Mouse (Mus musculus) heart, embryonic 14.5 days (tissue): ENCODE results near the gene Pole. TPM values are rescaled to one million over a fixed set of nuclear protein-coding genes. Genes with fewer than 3 reads are reported as not detected.

Experiments
- ATAC-seq: fragments of 200-750 bp; cut with Nextera tagmentation; 2 replicates; pipeline ENCODE4 v1.8.0; 2017; ENCODE audit warnings: low read depth, moderate TSS enrichment; ENCODE audit not compliant: insufficient number of reproducible peaks, insufficient read depth, low FRiP score
- H3K27ac ChIP-seq, 2 experiments: fragments of 200-500 bp in 1 of 2; fragments of 300-500 bp in 1 of 2; sonication (generic) in 1 of 2; replicated peaks in 1 of 2; 2 replicates each; pipeline ENCODE4 v1.5.1; 2012 to 2014; ENCODE audit warnings: low read depth in 2 of 2, low read length in 2 of 2, control low read depth in 1 of 2, mild to moderate bottlenecking in 1 of 2, mixed read lengths in 1 of 2; ENCODE audit not compliant: control insufficient read depth in 1 of 2, insufficient read depth in 1 of 2
- H3K27me3 ChIP-seq: fragments of 300-500 bp; sonication (generic); 2 replicates; pipeline ENCODE4 v1.6.1; 2014; ENCODE audit warnings: mild to moderate bottlenecking, low read length, control low read depth; ENCODE audit not compliant: control insufficient read depth, insufficient read depth
- H3K36me3 ChIP-seq: fragments of 300-500 bp; sonication (generic); 2 replicates; pipeline ENCODE4 v1.6.1; 2014; ENCODE audit warnings: mild to moderate bottlenecking, control low read depth, low read length, mixed read lengths; ENCODE audit not compliant: control insufficient read depth, insufficient read depth
- H3K4me1 ChIP-seq, 2 experiments: fragments of 200-500 bp in 1 of 2; fragments of 300-500 bp in 1 of 2; sonication (generic) in 1 of 2; 2 replicates each; pipeline ENCODE4 v1.6.1; 2012 to 2014; ENCODE audit warnings: low read length in 2 of 2, control low read depth in 1 of 2, mixed read lengths in 1 of 2; ENCODE audit not compliant: control insufficient read depth in 2 of 2, insufficient read depth in 2 of 2
- H3K4me2 ChIP-seq: fragments of 300-500 bp; sonication (generic); 2 replicates; pipeline ENCODE4 v1.6.1; 2014; ENCODE audit warnings: mild to moderate bottlenecking, low read length
- H3K4me3 ChIP-seq, 2 experiments: fragments of 200-500 bp in 1 of 2; fragments of 300-500 bp in 1 of 2; sonication (generic) in 1 of 2; 2 replicates each; pipeline ENCODE4 v1.5.1; 2012 to 2014; ENCODE audit warnings: low read length in 2 of 2, mild to moderate bottlenecking in 2 of 2, control low read depth in 1 of 2, low read depth in 1 of 2, moderate library complexity in 1 of 2; ENCODE audit not compliant: control insufficient read depth in 1 of 2, insufficient read depth in 1 of 2
- H3K9ac ChIP-seq: fragments of 300-500 bp; sonication (generic); 2 replicates; pipeline ENCODE4 v1.6.1; 2014; ENCODE audit warnings: mild to moderate bottlenecking, low read length
- H3K9me3 ChIP-seq: fragments of 300-500 bp; sonication (generic); 2 replicates; pipeline ENCODE4 v1.6.1; 2016; ENCODE audit warnings: low read length, control low read depth; ENCODE audit not compliant: control insufficient read depth
- WGBS: fragments of 180-500 bp; shearing (Covaris S2); extraction: QIAGEN DNeasy Blood & Tissue Kit; methylation state at CpG from one replicate; pipeline ENCODE4 v1.1.7; 2014; 5-methylcytosine and 5-hydroxymethylcytosine counted together
- polyA plus RNA-seq: library from polyadenylated mRNA; unstranded; fragments of >200 nt; fragmentation: Nextera tagmentation; extraction: Ambion mirVana; gene quantifications from 2 replicates; pipeline ENCODE4 v1.2.1, GENCODE M21; 2014

The Pole gene
- polyA plus RNA-seq, 1 experiment from 2014 or later = 16.1 TPM

- H3K27ac ChIP-seq = no peak within 1 kb of the TSS
- ATAC-seq = no peak
Measured at GRCm38 (mm10) chr5:110344524-110344923, 58.4 kb downstream of the Pole start, which contains the start of gene Lrcol1. Gene Lrcol1 (plus strand): TSS chr5:110344730.

GRCm38 (mm10) chr5:110345553-110345952 lies 59.4 kb downstream of the Pole start:
- ATAC-seq = no peak

More at GRCm38 (mm10) chr5:110344524-110344923, 58.4 kb downstream of the Pole start, which contains the start of gene Lrcol1:
- H3K9me3 ChIP-seq = no peaks in the 10 kb centered on the region
- peaks cover 42% of the 10 kb centered on the region for H3K27me3 ChIP-seq
- peaks cover 4 to 6% of the 10 kb centered on the region in 2 experiments; a peak in 2 of 4 replicates for H3K4me1 ChIP-seq
- no peaks in the 10 kb centered on the region for H3K36me3 ChIP-seq
- H3K4me3 ChIP-seq = no peak within 1 kb of the TSS
- H3K4me2 ChIP-seq = no peak within 1 kb of the TSS
- no peak within 1 kb of the TSS for H3K9ac ChIP-seq
- 73% methylated on average over 4 of the region's 4 CpGs for WGBS

GRCm38 (mm10) chr5:110347006-110347405 lies 60.9 kb downstream of the Pole start:
- Histone ChIP-seq H3K27ac (no peak overlapping the region), H3K4me1 (peaks cover 4 to 6% of the 10 kb centered on the region in 2 experiments; a peak in 2 of 4 replicates), H3K4me3 (no peak overlapping the region), H3K9ac (no peak overlapping the region), H3K27me3 (peaks cover 30% of the 10 kb centered on the region), H3K9me3 (no peaks in the 10 kb centered on the region), H3K4me2 (no peak overlapping the region), H3K36me3 (no peaks in the 10 kb centered on the region)
- no peak for ATAC-seq
- 81% methylated on average over 8 of the region's 8 CpGs for WGBS

More at GRCm38 (mm10) chr5:110345553-110345952, 59.4 kb downstream of the Pole start:
- peaks cover 42% of the 10 kb centered on the region for H3K27me3 ChIP-seq
- no peak overlapping the region for H3K4me3 ChIP-seq
- no peaks in the 10 kb centered on the region for H3K36me3 ChIP-seq
- WGBS = 84% methylated on average over 4 of the region's 4 CpGs
- no peaks in the 10 kb centered on the region for H3K9me3 ChIP-seq
- no peak overlapping the region for H3K9ac ChIP-seq
- no peak overlapping the region for H3K4me2 ChIP-seq
- no peak overlapping the region for H3K27ac ChIP-seq
- H3K4me1 ChIP-seq = peaks cover 4 to 6% of the 10 kb centered on the region in 2 experiments; a peak in 2 of 4 replicates

- 18% methylated on average over 7 of the region's 7 CpGs for WGBS
- H3K27ac ChIP-seq = no peak overlapping the region
- no peak for ATAC-seq
- H3K36me3 ChIP-seq = no peaks in the 10 kb centered on the region
- H3K4me3 ChIP-seq = no peak overlapping the region
- H3K9me3 ChIP-seq = no peaks in the 10 kb centered on the region
- no peak overlapping the region for H3K9ac ChIP-seq
- peaks cover 16% of the 10 kb centered on the region for H3K27me3 ChIP-seq
- no peaks in the 10 kb centered on the region for H3K4me1 ChIP-seq
- H3K4me2 ChIP-seq = no peak overlapping the region
Measured at GRCm38 (mm10) chr5:110354716-110355115, 68.6 kb downstream of the Pole start.

- Histone ChIP-seq H3K4me2 (no peak overlapping the region), H3K27ac (no peak overlapping the region)
- ATAC-seq = no peak
Measured at GRCm38 (mm10) chr5:110357531-110358179, 71.5 kb downstream of the Pole start.

GRCm38 (mm10) chr5:110361465-110361864 lies 75.4 kb downstream of the Pole start:
- no peak overlapping the region for H3K4me2 ChIP-seq
- H3K27ac ChIP-seq = no peak overlapping the region
- no peak overlapping the region for H3K9ac ChIP-seq
- no peak overlapping the region for H3K4me3 ChIP-seq
- no peaks in the 10 kb centered on the region for H3K36me3 ChIP-seq
- H3K9me3 ChIP-seq = no peaks in the 10 kb centered on the region
- H3K27me3 ChIP-seq = no peaks in the 10 kb centered on the region; the same call in 1 of the 2 replicates
- no peak for ATAC-seq
- WGBS = 47% methylated on average over 6 of the region's 6 CpGs
- peaks cover 0 to 7% of the 10 kb centered on the region in 2 experiments; a peak in 2 of 4 replicates for H3K4me1 ChIP-seq

More at GRCm38 (mm10) chr5:110357531-110358179, 71.5 kb downstream of the Pole start:
- Histone ChIP-seq H3K4me3 (no peak overlapping the region), H3K9ac (no peak overlapping the region), H3K4me1 (0 out of 4 replicates have a peak, but pooled peaks cover 0 to under 1% of the 10 kb centered on the region in 2 experiments), H3K9me3 (no peaks in the 10 kb centered on the region), H3K27me3 (peaks cover 16% of the 10 kb centered on the region), H3K36me3 (no peaks in the 10 kb centered on the region)
- 39% methylated on average over 9 of the region's 9 CpGs for WGBS

GRCm38 (mm10) chr5:110362813-110363178 lies 76.7 kb downstream of the Pole start:
- peak overlapping the region; percentile 51 to 57 for H3K4me3 ChIP-seq
- WGBS = under 1% methylated on average over 28 of the region's 28 CpGs
- no peaks in the 10 kb centered on the region; the same call in 1 of the 2 replicates for H3K27me3 ChIP-seq
- H3K9me3 ChIP-seq = peaks cover 3% of the 10 kb centered on the region; the same call in 1 of the 2 replicates
- H3K9ac ChIP-seq = peak overlapping the region; percentile 82
- peaks cover 0 to 7% of the 10 kb centered on the region in 2 experiments; a peak in 2 of 4 replicates for H3K4me1 ChIP-seq
- peak overlapping the region in 1 of 2 experiments; percentile 55; a peak in 1 of 4 replicates for H3K27ac ChIP-seq
- peaks cover 10% of the 10 kb centered on the region for H3K36me3 ChIP-seq
- no peak; the same call in 1 of the 2 replicates for ATAC-seq
- peak overlapping the region; percentile 94 for H3K4me2 ChIP-seq
